Mouse (Mus musculus) layer of hippocampus, adult 2 months (tissue): ENCODE measurements at regions not wholly inside any gene's neighbourhood (a gene's known extent, or its start where the extent isn't known, plus 50 kb on each side); places are given as distances from the start of the nearest gene placed in this dataset.
"Not testable (repeated sequence)": the region's sequence is repeated elsewhere in the genome, so short reads cannot be mapped to it uniquely, and the experiment has no call there.

Source experiments
- DNase-seq, 2 experiments: peaks; one replicate each; pipeline ENCODE4 v3.0.0; 2022; ENCODE audit warnings: low spot score in 2 of 2
- H3K27ac ChIP-seq: fragments of 200-600 bp; 2 replicates; pipeline ENCODE4 v1.8.1; 2022
- H3K4me3 ChIP-seq: fragments of 200-600 bp; 2 replicates; pipeline ENCODE4 v1.8.1; 2022; ENCODE audit warnings: mild to moderate bottlenecking
- CTCF ChIP-seq: fragments of 200-600 bp; conservative IDR thresholded peaks from 2 replicates; pipeline ENCODE4 v1.8.1; 2022; ENCODE audit warnings: antibody characterized with exemption, mild to moderate bottlenecking, moderate library complexity

- H3K27ac ChIP-seq, result no peak overlapping the region
- TF ChIP-seq CTCF, result no peak
- no peak for DNase-seq
- no peak overlapping the region for H3K4me3 ChIP-seq
Measured at GRCm38 (mm10) chr4:4311496-4311895, 234.2 kb upstream of the Sdr16c6 start.

GRCm38 (mm10) chr4:4306922-4307321 is 229.6 kb upstream of the Sdr16c6 start:
- no peak for DNase-seq
- Histone ChIP-seq H3K27ac (no peak overlapping the region), H3K4me3 (no peak overlapping the region)
- TF ChIP-seq CTCF, result no peak

GRCm38 (mm10) chr4:4305740-4306249 is 228.5 kb upstream of the Sdr16c6 start:
- no peak for DNase-seq
- TF ChIP-seq CTCF, result no peak
- H3K27ac ChIP-seq, result no peak overlapping the region
- H3K4me3 ChIP-seq, result no peak overlapping the region

- TF ChIP-seq CTCF, result no peak
- no peak overlapping the region for H3K27ac ChIP-seq
- no peak for DNase-seq
- H3K4me3 ChIP-seq, result no peak overlapping the region
Measured at GRCm38 (mm10) chr4:4304666-4305065, 227.3 kb upstream of the Sdr16c6 start.

- TF ChIP-seq CTCF, result no peak
- H3K4me3 ChIP-seq, result no peak overlapping the region
- DNase-seq, result no peak
- H3K27ac ChIP-seq, result no peak overlapping the region
Measured at GRCm38 (mm10) chr4:4300189-4300879, 223.0 kb upstream of the Sdr16c6 start.

GRCm38 (mm10) chr4:4299631-4300030 is 222.3 kb upstream of the Sdr16c6 start:
- H3K27ac ChIP-seq, result no peak overlapping the region
- no peak for DNase-seq
- no peak overlapping the region for H3K4me3 ChIP-seq
- peak; percentile 61 for TF ChIP-seq CTCF

- no peak overlapping the region for H3K27ac ChIP-seq
- TF ChIP-seq CTCF, result no peak
- H3K4me3 ChIP-seq, result no peak overlapping the region
- DNase-seq, result no peak
Measured at GRCm38 (mm10) chr4:4249601-4250000, 172.3 kb upstream of the Sdr16c6 start.

- Histone ChIP-seq H3K27ac (no peak overlapping the region), H3K4me3 (no peak overlapping the region)
- TF ChIP-seq CTCF, result no peak
- DNase-seq, result no peak
Measured at GRCm38 (mm10) chr4:4247669-4248068, 170.3 kb upstream of the Sdr16c6 start.

GRCm38 (mm10) chr4:4242306-4242980 is 165.1 kb upstream of the Sdr16c6 start:
- not testable (repeated sequence) for DNase-seq, H3K27ac ChIP-seq, H3K4me3 ChIP-seq

GRCm38 (mm10) chr4:4226209-4226608 is 148.9 kb upstream of the Sdr16c6 start:
- Histone ChIP-seq H3K4me3 (no peak overlapping the region), H3K27ac (no peak overlapping the region)
- DNase-seq, result no peak
- no peak for TF ChIP-seq CTCF

- no peak for TF ChIP-seq CTCF
Measured at GRCm38 (mm10) chr4:4219701-4220100, 142.4 kb upstream of the Sdr16c6 start.

GRCm38 (mm10) chr4:4211892-4212291 is 134.6 kb upstream of the Sdr16c6 start:
- Histone ChIP-seq H3K4me3 (no peak overlapping the region), H3K27ac (no peak overlapping the region)
- TF ChIP-seq CTCF, result no peak
- peak in 1 of 2 experiments; percentile 5 for DNase-seq

More at GRCm38 (mm10) chr4:4219701-4220100, 142.4 kb upstream of the Sdr16c6 start:
- no peak for DNase-seq
- Histone ChIP-seq H3K4me3 (no peak overlapping the region), H3K27ac (no peak overlapping the region)

GRCm38 (mm10) chr4:4205158-4205557 is 127.8 kb upstream of the Sdr16c6 start:
- DNase-seq, result no peak
- Histone ChIP-seq H3K27ac (no peak overlapping the region), H3K4me3 (no peak overlapping the region)
- no peak for TF ChIP-seq CTCF

- no peak for DNase-seq
- no peak for TF ChIP-seq CTCF
- no peak overlapping the region for H3K4me3 ChIP-seq
- no peak overlapping the region for H3K27ac ChIP-seq
Measured at GRCm38 (mm10) chr4:4199309-4199708, 122.0 kb upstream of the Sdr16c6 start.
